Mouse (Mus musculus): ENCODE measurements around the gene Sephs1. TPM values are rescaled to one million over a fixed set of nuclear protein-coding genes. Genes with fewer than 3 reads are reported as not detected.

The Sephs1 gene
- polyA plus RNA-seq, 1 experiment: not detected

GRCm38 (mm10) chr2:4896970-4897369 is 15.6 kb downstream of the Sephs1 start:
- H3K4me3 ChIP-seq (ENCODE audit: insufficient read depth, low read depth, low read length): no peak overlapping the region
- no peak for TF ChIP-seq CTCF (IDR thresholded peaks at IDR 0.05; ENCODE audit: insufficient read depth, low read depth, low read length)
- no peak for TF ChIP-seq POLR2A (IDR thresholded peaks at IDR 0.05; ENCODE audit: insufficient read depth, low read depth, low read length)
- 97% methylated on average over 4 of the region's 4 CpGs for WGBS
- H3K4me1 ChIP-seq (ENCODE audit: control insufficient read depth, insufficient read depth, low read length): no peaks in the 10 kb centered on the region
- H3K27ac ChIP-seq (ENCODE audit: insufficient read depth, low read depth, low read length): no peak overlapping the region

- H3K4me1 ChIP-seq (ENCODE audit: control insufficient read depth, insufficient read depth, low read length): no peaks in the 10 kb centered on the region
- no peak overlapping the region for H3K27ac ChIP-seq (ENCODE audit: insufficient read depth, low read depth, low read length)
- WGBS: 95% methylated on average over 6 of the region's 6 CpGs
- no peak for TF ChIP-seq CTCF (IDR thresholded peaks at IDR 0.05; ENCODE audit: insufficient read depth, low read depth, low read length)
- TF ChIP-seq POLR2A (IDR thresholded peaks at IDR 0.05; ENCODE audit: insufficient read depth, low read depth, low read length): no peak
- no peak overlapping the region for H3K4me3 ChIP-seq (ENCODE audit: insufficient read depth, low read depth, low read length)
These were observed 19.3 kb downstream of the Sephs1 start for GRCm38 (mm10) chr2:4900624-4901023.

- H3K4me3 ChIP-seq (ENCODE audit: insufficient read depth, low read depth, low read length): no peak overlapping the region
- 79% methylated on average over 5 of the region's 5 CpGs for WGBS
- H3K27ac ChIP-seq (ENCODE audit: insufficient read depth, low read depth, low read length): no peak overlapping the region
- TF ChIP-seq POLR2A (IDR thresholded peaks at IDR 0.05; ENCODE audit: insufficient read depth, low read depth, low read length) (no peak), CTCF (IDR thresholded peaks at IDR 0.05; ENCODE audit: insufficient read depth, low read depth, low read length) (no peak)
- no peaks in the 10 kb centered on the region for H3K4me1 ChIP-seq (ENCODE audit: control insufficient read depth, insufficient read depth, low read length)
These were observed 21.0 kb downstream of the Sephs1 start for GRCm38 (mm10) chr2:4902346-4902745.

- Histone ChIP-seq H3K27ac (ENCODE audit: insufficient read depth, low read depth, low read length) (no peak overlapping the region), H3K4me3 (ENCODE audit: insufficient read depth, low read depth, low read length) (no peak overlapping the region), H3K4me1 (ENCODE audit: control insufficient read depth, insufficient read depth, low read length) (no peaks in the 10 kb centered on the region)
- 80% methylated on average over 6 of the region's 6 CpGs for WGBS
- TF ChIP-seq POLR2A (IDR thresholded peaks at IDR 0.05; ENCODE audit: insufficient read depth, low read depth, low read length) (no peak), CTCF (IDR thresholded peaks at IDR 0.05; ENCODE audit: insufficient read depth, low read depth, low read length) (no peak)
These were observed 25.8 kb downstream of the Sephs1 start for GRCm38 (mm10) chr2:4907120-4907519.

GRCm38 (mm10) chr2:4907916-4908315 is 26.6 kb downstream of the Sephs1 start:
- no peak overlapping the region for H3K4me3 ChIP-seq (ENCODE audit: insufficient read depth, low read depth, low read length)
- H3K4me1 ChIP-seq (ENCODE audit: control insufficient read depth, insufficient read depth, low read length): no peaks in the 10 kb centered on the region
- no peak overlapping the region for H3K27ac ChIP-seq (ENCODE audit: insufficient read depth, low read depth, low read length)
- WGBS: 91% methylated on average over 7 of the region's 7 CpGs
- no peak for TF ChIP-seq POLR2A (IDR thresholded peaks at IDR 0.05; ENCODE audit: insufficient read depth, low read depth, low read length)
- TF ChIP-seq CTCF (IDR thresholded peaks at IDR 0.05; ENCODE audit: insufficient read depth, low read depth, low read length): no peak

GRCm38 (mm10) chr2:4908771-4909315 is 27.5 kb downstream of the Sephs1 start:
- WGBS: 88% methylated on average over 3 of the region's 3 CpGs
- TF ChIP-seq POLR2A (IDR thresholded peaks at IDR 0.05; ENCODE audit: insufficient read depth, low read depth, low read length): no peak
- no peak for TF ChIP-seq CTCF (IDR thresholded peaks at IDR 0.05; ENCODE audit: insufficient read depth, low read depth, low read length)
- H3K4me3 ChIP-seq (ENCODE audit: insufficient read depth, low read depth, low read length): no peak overlapping the region
- H3K27ac ChIP-seq (ENCODE audit: insufficient read depth, low read depth, low read length): no peak overlapping the region
- no peaks in the 10 kb centered on the region for H3K4me1 ChIP-seq (ENCODE audit: control insufficient read depth, insufficient read depth, low read length)

GRCm38 (mm10) chr2:4909909-4910308 is 28.5 kb downstream of the Sephs1 start:
- no peak overlapping the region for H3K4me3 ChIP-seq (ENCODE audit: insufficient read depth, low read depth, low read length)
- TF ChIP-seq CTCF (IDR thresholded peaks at IDR 0.05; ENCODE audit: insufficient read depth, low read depth, low read length) (no peak), POLR2A (IDR thresholded peaks at IDR 0.05; ENCODE audit: insufficient read depth, low read depth, low read length) (no peak)
- no peak overlapping the region for H3K27ac ChIP-seq (ENCODE audit: insufficient read depth, low read depth, low read length)
- no peaks in the 10 kb centered on the region for H3K4me1 ChIP-seq (ENCODE audit: control insufficient read depth, insufficient read depth, low read length)
- 73% methylated on average over 6 of the region's 6 CpGs for WGBS

- H3K4me1 ChIP-seq (ENCODE audit: control insufficient read depth, insufficient read depth, low read length): no peaks in the 10 kb centered on the region
- H3K4me3 ChIP-seq (ENCODE audit: insufficient read depth, low read depth, low read length): no peak overlapping the region
- no peak overlapping the region for H3K27ac ChIP-seq (ENCODE audit: insufficient read depth, low read depth, low read length)
- no peak for TF ChIP-seq CTCF (IDR thresholded peaks at IDR 0.05; ENCODE audit: insufficient read depth, low read depth, low read length)
- TF ChIP-seq POLR2A (IDR thresholded peaks at IDR 0.05; ENCODE audit: insufficient read depth, low read depth, low read length): no peak
- 93% methylated on average over 4 of the region's 4 CpGs for WGBS
These were observed 29.2 kb downstream of the Sephs1 start for GRCm38 (mm10) chr2:4910521-4910920.

- TF ChIP-seq POLR2A (IDR thresholded peaks at IDR 0.05; ENCODE audit: insufficient read depth, low read depth, low read length) (no peak), CTCF (IDR thresholded peaks at IDR 0.05; ENCODE audit: insufficient read depth, low read depth, low read length) (no peak)
- H3K27ac ChIP-seq (ENCODE audit: insufficient read depth, low read depth, low read length): no peak overlapping the region
- peaks cover 2% of the 10 kb centered on the region for H3K4me1 ChIP-seq (ENCODE audit: control insufficient read depth, insufficient read depth, low read length)
- no peak overlapping the region for H3K4me3 ChIP-seq (ENCODE audit: insufficient read depth, low read depth, low read length)
- WGBS: 87% methylated on average over 7 of the region's 7 CpGs
These were observed 32.6 kb downstream of the Sephs1 start for GRCm38 (mm10) chr2:4913949-4914348.

- 88% methylated on average over 6 of the region's 6 CpGs for WGBS
- Histone ChIP-seq H3K4me3 (ENCODE audit: insufficient read depth, low read depth, low read length) (no peak overlapping the region), H3K27ac (ENCODE audit: insufficient read depth, low read depth, low read length) (no peak overlapping the region), H3K4me1 (ENCODE audit: control insufficient read depth, insufficient read depth, low read length) (peaks cover 9% of the 10 kb centered on the region)
- TF ChIP-seq CTCF (IDR thresholded peaks at IDR 0.05; ENCODE audit: insufficient read depth, low read depth, low read length) (no peak), POLR2A (IDR thresholded peaks at IDR 0.05; ENCODE audit: insufficient read depth, low read depth, low read length) (no peak)
These were observed 34.7 kb downstream of the Sephs1 start for GRCm38 (mm10) chr2:4916037-4916436.

Data from olfactory bulb, adult 2 months (tissue).